Mouse (Mus musculus): ENCODE results near the gene Bcl7c. TPM values are rescaled to one million over a fixed set of nuclear protein-coding genes. Genes with fewer than 3 reads are reported as not detected.
"Not testable (repeated sequence)": the region's sequence is repeated elsewhere in the genome, so short reads cannot be mapped to it uniquely, and the experiment has no call there.

Gene Bcl7c
- polyA plus RNA-seq, 1 experiment from 2014 or later = 54.5 TPM

- WGBS = under 1% methylated on average over 26 of the region's 62 CpGs
These were observed 38.1 kb upstream of the Bcl7c start for GRCm38 (mm10) chr7:127746494-127747491.

GRCm38 (mm10) chr7:127745652-127746493 is 37.1 kb upstream of the Bcl7c start:
- H3K4me3 ChIP-seq (ENCODE audit: low read length) = peak overlapping the region; percentile 84
- peak overlapping the region; percentile 93 for H3K27ac ChIP-seq (ENCODE audit: low read length)
- peaks cover 14% of the 10 kb centered on the region for H3K4me1 ChIP-seq (ENCODE audit: insufficient read depth, low read length)
- peak overlapping the region; percentile 87 for H3K9ac ChIP-seq (replicated peaks; ENCODE audit: low read length)
- 0% methylated on average over 37 of the region's 39 CpGs for WGBS
- peak; percentile 92 for ATAC-seq (ENCODE audit: low FRiP score, low TSS enrichment)
- peak overlapping the region; percentile 76 for H3K4me2 ChIP-seq (replicated peaks; ENCODE audit: low read depth, low read length)
- peaks cover 29% of the 10 kb centered on the region for H3K36me3 ChIP-seq (ENCODE audit: insufficient read depth, low read length)
- H3K9me3 ChIP-seq (ENCODE audit: low read length) = no peaks in the 10 kb centered on the region
- no peaks in the 10 kb centered on the region for H3K27me3 ChIP-seq (ENCODE audit: insufficient read depth, low read length)

More at GRCm38 (mm10) chr7:127746494-127747491, 38.1 kb upstream of the Bcl7c start:
- Histone ChIP-seq H3K27ac (ENCODE audit: low read length) (peak overlapping the region; percentile 93), H3K4me3 (ENCODE audit: low read length) (peak overlapping the region; percentile 84), H3K9me3 (ENCODE audit: low read length) (no peaks in the 10 kb centered on the region), H3K9ac (replicated peaks; ENCODE audit: low read length) (peak overlapping the region; percentile 87), H3K4me1 (ENCODE audit: insufficient read depth, low read length) (peaks cover 14% of the 10 kb centered on the region), H3K27me3 (ENCODE audit: insufficient read depth, low read length) (no peaks in the 10 kb centered on the region), H3K36me3 (ENCODE audit: insufficient read depth, low read length) (peaks cover 38% of the 10 kb centered on the region), H3K4me2 (replicated peaks; ENCODE audit: low read depth, low read length) (peak overlapping the region; percentile 76)
- peak; percentile 13 for ATAC-seq (ENCODE audit: low FRiP score, low TSS enrichment)

GRCm38 (mm10) chr7:127745251-127745651 is 36.5 kb upstream of the Bcl7c start:
- peak overlapping the region; percentile 87 for H3K9ac ChIP-seq (replicated peaks; ENCODE audit: low read length)
- H3K4me1 ChIP-seq (ENCODE audit: insufficient read depth, low read length) = peaks cover 14% of the 10 kb centered on the region
- H3K4me3 ChIP-seq (ENCODE audit: low read length) = peak overlapping the region; percentile 84
- H3K9me3 ChIP-seq (ENCODE audit: low read length) = no peaks in the 10 kb centered on the region
- H3K4me2 ChIP-seq (replicated peaks; ENCODE audit: low read depth, low read length) = peak overlapping the region; percentile 76
- H3K27me3 ChIP-seq (ENCODE audit: insufficient read depth, low read length) = no peaks in the 10 kb centered on the region
- WGBS = 0% methylated on average over 19 of the region's 19 CpGs
- peak; percentile 86 for ATAC-seq (ENCODE audit: low FRiP score, low TSS enrichment)
- peak overlapping the region; percentile 93 for H3K27ac ChIP-seq (ENCODE audit: low read length)
- H3K36me3 ChIP-seq (ENCODE audit: insufficient read depth, low read length) = peaks cover 23% of the 10 kb centered on the region

GRCm38 (mm10) chr7:127744366-127745045 is 35.8 kb upstream of the Bcl7c start, which contains the start of gene Fbxl19:
TSS of gene Fbxl19 (plus strand) at chr7:127744543.
- peaks cover 15% of the 10 kb centered on the region for H3K36me3 ChIP-seq (ENCODE audit: insufficient read depth, low read length)
- H3K27me3 ChIP-seq (ENCODE audit: insufficient read depth, low read length) = no peaks in the 10 kb centered on the region
- H3K4me3 ChIP-seq (ENCODE audit: low read length) = peak within 1 kb of the TSS; percentile 84
- WGBS = under 1% methylated on average over 26 of the region's 26 CpGs
- H3K27ac ChIP-seq (ENCODE audit: low read length) = peak within 1 kb of the TSS; percentile 93
- peak within 1 kb of the TSS; percentile 87 for H3K9ac ChIP-seq (replicated peaks; ENCODE audit: low read length)
- peaks cover 14% of the 10 kb centered on the region for H3K4me1 ChIP-seq (ENCODE audit: insufficient read depth, low read length)
- peak within 1 kb of the TSS; percentile 76 for H3K4me2 ChIP-seq (replicated peaks; ENCODE audit: low read depth, low read length)
- no peak for ATAC-seq (ENCODE audit: low FRiP score, low TSS enrichment)
- no peaks in the 10 kb centered on the region for H3K9me3 ChIP-seq (ENCODE audit: low read length)

- not testable (repeated sequence) for H3K4me3 ChIP-seq (ENCODE audit: low read length); ATAC-seq (ENCODE audit: low FRiP score, low TSS enrichment)
- no CpG with 5 or more reads among the region's 5 CpGs for WGBS
These were observed 23.3 kb upstream of the Bcl7c start, which contains the start of gene Ctf2 for GRCm38 (mm10) chr7:127732066-127732465. TSS of gene Ctf2 (minus strand) at chr7:127732166.

GRCm38 (mm10) chr7:127730170-127730569 is 21.4 kb upstream of the Bcl7c start:
- Histone ChIP-seq H3K9ac (replicated peaks; ENCODE audit: low read length) (no peak overlapping the region), H3K4me3 (ENCODE audit: low read length) (no peak overlapping the region), H3K36me3 (ENCODE audit: insufficient read depth, low read length) (no peaks in the 10 kb centered on the region), H3K4me2 (replicated peaks; ENCODE audit: low read depth, low read length) (no peak overlapping the region), H3K27ac (ENCODE audit: low read length) (no peak overlapping the region), H3K27me3 (ENCODE audit: insufficient read depth, low read length) (no peaks in the 10 kb centered on the region), H3K4me1 (ENCODE audit: insufficient read depth, low read length) (no peaks in the 10 kb centered on the region), H3K9me3 (ENCODE audit: low read length) (no peaks in the 10 kb centered on the region)
- 59% methylated on average over 4 of the region's 4 CpGs for WGBS
- ATAC-seq (ENCODE audit: low FRiP score, low TSS enrichment) = no peak

More at GRCm38 (mm10) chr7:127732066-127732465, 23.3 kb upstream of the Bcl7c start, which contains the start of gene Ctf2:
- not testable (repeated sequence) for H3K9me3 ChIP-seq (ENCODE audit: low read length); H3K27me3 ChIP-seq (ENCODE audit: insufficient read depth, low read length); H3K4me2 ChIP-seq (replicated peaks; ENCODE audit: low read depth, low read length); H3K27ac ChIP-seq (ENCODE audit: low read length); H3K36me3 ChIP-seq (ENCODE audit: insufficient read depth, low read length); H3K9ac ChIP-seq (replicated peaks; ENCODE audit: low read length); H3K4me1 ChIP-seq (ENCODE audit: insufficient read depth, low read length)

GRCm38 (mm10) chr7:127727898-127728297 is 19.2 kb upstream of the Bcl7c start:
- no peaks in the 10 kb centered on the region for H3K36me3 ChIP-seq (ENCODE audit: insufficient read depth, low read length)
- H3K4me2 ChIP-seq (replicated peaks; ENCODE audit: low read depth, low read length) = no peak overlapping the region
- H3K4me3 ChIP-seq (ENCODE audit: low read length) = no peak overlapping the region
- H3K9ac ChIP-seq (replicated peaks; ENCODE audit: low read length) = no peak overlapping the region
- WGBS = 81% methylated on average over 7 of the region's 7 CpGs
- no peak for ATAC-seq (ENCODE audit: low FRiP score, low TSS enrichment)
- no peaks in the 10 kb centered on the region for H3K27me3 ChIP-seq (ENCODE audit: insufficient read depth, low read length)
- H3K27ac ChIP-seq (ENCODE audit: low read length) = no peak overlapping the region
- no peaks in the 10 kb centered on the region for H3K9me3 ChIP-seq (ENCODE audit: low read length)
- H3K4me1 ChIP-seq (ENCODE audit: insufficient read depth, low read length) = no peaks in the 10 kb centered on the region

- Histone ChIP-seq H3K9ac (replicated peaks; ENCODE audit: low read length) (no peak overlapping the region), H3K4me3 (ENCODE audit: low read length) (no peak overlapping the region), H3K36me3 (ENCODE audit: insufficient read depth, low read length) (no peaks in the 10 kb centered on the region), H3K27me3 (ENCODE audit: insufficient read depth, low read length) (no peaks in the 10 kb centered on the region), H3K9me3 (ENCODE audit: low read length) (no peaks in the 10 kb centered on the region), H3K4me1 (ENCODE audit: insufficient read depth, low read length) (no peaks in the 10 kb centered on the region), H3K4me2 (replicated peaks; ENCODE audit: low read depth, low read length) (no peak overlapping the region), H3K27ac (ENCODE audit: low read length) (no peak overlapping the region)
- no peak for ATAC-seq (ENCODE audit: low FRiP score, low TSS enrichment)
- 65% methylated on average over 6 of the region's 6 CpGs for WGBS
These were observed 17.2 kb upstream of the Bcl7c start for GRCm38 (mm10) chr7:127725924-127726323.

- WGBS = 52% methylated on average over 2 of the region's 2 CpGs
- Histone ChIP-seq H3K4me2 (replicated peaks; ENCODE audit: low read depth, low read length) (no peak overlapping the region), H3K27ac (ENCODE audit: low read length) (no peak overlapping the region), H3K36me3 (ENCODE audit: insufficient read depth, low read length) (no peaks in the 10 kb centered on the region), H3K4me3 (ENCODE audit: low read length) (no peak overlapping the region), H3K4me1 (ENCODE audit: insufficient read depth, low read length) (no peaks in the 10 kb centered on the region), H3K9ac (replicated peaks; ENCODE audit: low read length) (no peak overlapping the region), H3K27me3 (ENCODE audit: insufficient read depth, low read length) (no peaks in the 10 kb centered on the region), H3K9me3 (ENCODE audit: low read length) (no peaks in the 10 kb centered on the region)
- ATAC-seq (ENCODE audit: low FRiP score, low TSS enrichment) = no peak
These were observed 16.8 kb upstream of the Bcl7c start for GRCm38 (mm10) chr7:127725490-127725889.
